Mouse (Mus musculus) ES-Bruce4 (cell line): ENCODE results near the gene Trpm8. TPM values are rescaled to one million over a fixed set of nuclear protein-coding genes. Genes with fewer than 3 reads are reported as not detected.

Experiments
- H3K27ac ChIP-seq: 2 replicates; pipeline ENCODE4 v1.5.1; 2012; ENCODE audit warnings: low read length, inconsistent platforms; ENCODE audit not compliant: insufficient read depth
- H3K27me3 ChIP-seq: 2 replicates; pipeline ENCODE4 v1.6.1; 2012; ENCODE audit warnings: mild to moderate bottlenecking, low read length, inconsistent platforms; ENCODE audit not compliant: control insufficient read depth, poor library complexity, insufficient read depth, severe bottlenecking
- H3K36me3 ChIP-seq: 2 replicates; pipeline ENCODE4 v1.6.1; 2012; ENCODE audit warnings: inconsistent platforms, mild to moderate bottlenecking, low read length, moderate library complexity; ENCODE audit not compliant: control insufficient read depth, poor library complexity, insufficient read depth, severe bottlenecking
- H3K4me1 ChIP-seq: one replicate; pipeline ENCODE4 v1.8.1; 2011; ENCODE audit warnings: low read length; ENCODE audit not compliant: control insufficient read depth, insufficient read depth
- H3K4me3 ChIP-seq: 2 replicates; pipeline ENCODE4 v1.5.1; 2011; ENCODE audit warnings: low read depth, mild to moderate bottlenecking, low read length
- H3K9ac ChIP-seq: 2 replicates; pipeline ENCODE4 v1.6.1; 2012; ENCODE audit warnings: low read depth, mild to moderate bottlenecking, inconsistent platforms; ENCODE audit not compliant: poor library complexity, severe bottlenecking
- H3K9me3 ChIP-seq: replicated peaks from 2 replicates; pipeline ENCODE4 v1.6.1; 2012; ENCODE audit warnings: mild to moderate bottlenecking, low read length, inconsistent platforms; ENCODE audit not compliant: control insufficient read depth, poor library complexity, insufficient read depth, severe bottlenecking
- CTCF ChIP-seq: IDR thresholded peaks from one replicate; pipeline ENCODE4 v1.8.1; 2011; ENCODE audit warnings: low read depth, low read length
- EP300 ChIP-seq: IDR thresholded peaks from 2 replicates; pipeline ENCODE4 v1.6.1; 2011; ENCODE audit warnings: low read depth, low read length; ENCODE audit not compliant: insufficient read depth
- POLR2A ChIP-seq: IDR thresholded peaks from one replicate; pipeline ENCODE4 v1.8.1; 2011; ENCODE audit warnings: low read length; ENCODE audit not compliant: insufficient read depth
- polyA plus RNA-seq: library from polyadenylated mRNA; stranded (reverse); fragments of >200 nt; gene quantifications from 2 replicates; pipeline ENCODE4 v1.2.4, GENCODE M21; 2011; ENCODE audit warnings: low read depth; ENCODE audit not compliant: missing spikeins, insufficient read depth, insufficient read length

Gene Trpm8
- polyA plus RNA-seq, 1 experiment: not detected

DNA sequence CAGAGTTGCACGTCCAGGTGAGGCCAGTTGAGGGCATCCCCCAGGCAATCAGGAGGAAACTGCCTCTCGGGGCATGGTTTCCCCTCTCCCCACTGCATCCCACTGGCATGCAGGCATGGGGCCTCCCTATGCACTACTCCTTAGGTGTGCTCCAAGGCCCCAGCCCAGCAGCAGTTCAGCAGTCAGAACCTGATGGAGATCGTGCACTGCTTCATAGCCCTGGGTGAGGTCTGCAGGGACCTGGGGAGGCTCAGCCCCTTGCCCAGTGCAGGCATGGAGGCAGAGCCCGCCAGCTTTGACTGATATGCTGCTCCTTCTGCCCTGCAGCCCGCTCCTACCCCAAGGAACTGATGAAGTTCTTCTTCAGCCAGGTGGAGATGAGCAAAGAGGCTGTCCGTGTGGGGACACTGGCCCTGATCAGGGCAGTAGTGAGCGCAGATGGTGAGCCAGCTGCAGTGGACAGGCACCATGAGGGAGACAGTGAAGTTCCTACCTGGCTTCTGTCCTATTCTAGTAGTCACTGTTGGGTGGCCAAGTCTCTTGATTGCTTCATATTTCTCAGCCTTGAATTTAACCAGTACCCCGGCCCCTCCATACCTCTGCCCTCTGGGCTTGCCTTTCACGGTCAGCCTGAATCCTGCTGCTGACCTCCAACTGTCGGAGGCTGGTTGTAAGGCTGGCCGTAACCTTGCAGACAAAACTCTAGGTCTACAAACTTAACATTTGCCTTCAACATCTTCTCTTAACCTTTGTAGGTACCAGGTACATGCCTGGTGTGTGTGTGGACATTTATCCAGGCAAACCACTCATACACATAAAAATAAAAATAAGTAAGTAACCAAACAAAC lies 42.2 kb upstream of the Trpm8 start:
- TF ChIP-seq EP300 (no peak), POLR2A (no peak), CTCF (no peak)
- no peaks in the 10 kb centered on the region for H3K4me1 ChIP-seq
- H3K27me3 ChIP-seq: no peaks in the 10 kb centered on the region
- no peak overlapping the region for H3K4me3 ChIP-seq
- H3K27ac ChIP-seq: no peak overlapping the region
- H3K36me3 ChIP-seq: no peaks in the 10 kb centered on the region
- no peaks in the 10 kb centered on the region for H3K9me3 ChIP-seq
- H3K9ac ChIP-seq: no peak overlapping the region

DNA sequence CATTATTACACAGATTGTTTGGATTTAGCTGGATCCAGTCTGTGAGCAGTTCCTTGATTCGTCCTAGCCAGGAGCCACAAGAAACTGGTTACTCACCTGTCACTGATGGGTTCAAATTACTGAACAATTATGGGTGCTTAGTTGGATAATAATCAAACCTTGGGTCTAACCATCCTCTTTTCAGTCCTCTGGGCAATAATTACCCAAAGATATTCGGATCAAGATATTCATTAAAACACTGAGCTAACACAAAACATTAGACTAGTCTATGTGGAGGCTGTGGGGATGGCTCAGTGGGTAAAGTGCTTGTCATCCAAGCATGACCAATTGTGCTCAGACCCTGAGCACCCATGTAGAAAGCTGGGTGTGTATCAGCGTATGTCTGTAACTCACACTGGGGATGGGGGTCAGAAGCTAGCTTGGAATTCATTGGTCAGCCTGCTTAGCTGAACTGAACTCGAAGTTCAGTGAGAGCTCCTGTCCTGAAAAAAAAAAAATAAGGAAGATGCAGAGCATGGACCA lies 41.5 kb upstream of the Trpm8 start:
- Histone ChIP-seq H3K9me3 (no peaks in the 10 kb centered on the region), H3K4me3 (no peak overlapping the region)

DNA sequence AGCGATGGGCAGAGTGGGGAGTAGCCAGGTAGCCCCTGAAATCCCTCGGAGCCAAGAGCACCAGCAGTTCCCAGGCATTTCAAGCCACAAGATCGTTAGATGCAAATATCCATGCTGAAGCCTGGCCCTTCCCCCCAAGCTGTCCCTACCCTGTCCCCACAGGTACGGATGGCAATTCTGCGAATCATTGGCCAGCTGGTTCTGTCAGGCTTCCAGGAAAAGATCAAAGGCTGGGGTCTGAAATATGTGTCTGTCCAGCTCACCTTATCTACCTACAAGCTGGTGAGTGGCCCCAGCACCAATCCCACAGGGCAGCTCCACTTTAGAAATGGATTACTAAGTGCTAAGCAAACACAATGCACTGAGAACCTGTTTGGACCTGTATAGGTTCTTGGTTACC lies 40.1 kb upstream of the Trpm8 start:
- Histone ChIP-seq H3K4me3 (no peak overlapping the region), H3K9ac (no peak overlapping the region), H3K27me3 (no peaks in the 10 kb centered on the region), H3K4me1 (no peaks in the 10 kb centered on the region), H3K36me3 (no peaks in the 10 kb centered on the region), H3K9me3 (no peaks in the 10 kb centered on the region), H3K27ac (no peak overlapping the region)
- TF ChIP-seq POLR2A (no peak), EP300 (no peak), CTCF (no peak)

More for the DNA sequence above, 41.5 kb upstream of the Trpm8 start:
- no peaks in the 10 kb centered on the region for H3K27me3 ChIP-seq
- H3K36me3 ChIP-seq: no peaks in the 10 kb centered on the region
- no peak for TF ChIP-seq CTCF
- no peak for TF ChIP-seq EP300
- TF ChIP-seq POLR2A: no peak
- H3K4me1 ChIP-seq: no peaks in the 10 kb centered on the region
- no peak overlapping the region for H3K9ac ChIP-seq
- no peak overlapping the region for H3K27ac ChIP-seq

DNA sequence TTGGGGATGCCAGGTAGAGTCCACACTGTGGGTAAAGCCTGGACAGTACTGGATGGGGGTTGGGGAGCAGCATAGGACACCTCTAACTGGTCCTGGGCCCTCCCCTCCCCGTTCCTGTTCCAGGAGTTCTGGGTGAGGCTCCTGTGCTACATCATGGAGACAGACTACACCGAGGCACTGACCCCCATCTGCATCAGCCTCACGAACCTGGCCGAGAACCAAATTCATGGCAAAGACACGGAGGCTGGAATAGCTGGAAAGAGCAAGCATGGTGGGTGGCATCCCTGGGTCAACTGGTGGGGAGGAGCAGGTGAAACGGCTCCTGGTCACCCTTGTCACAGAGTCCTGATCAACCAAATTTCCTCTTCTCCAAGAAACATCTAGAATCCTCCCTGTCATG lies 38.7 kb upstream of the Trpm8 start:
- H3K9me3 ChIP-seq: no peaks in the 10 kb centered on the region
- no peaks in the 10 kb centered on the region for H3K27me3 ChIP-seq
- no peaks in the 10 kb centered on the region for H3K36me3 ChIP-seq
- no peak overlapping the region for H3K27ac ChIP-seq
- H3K4me1 ChIP-seq: no peaks in the 10 kb centered on the region
- H3K4me3 ChIP-seq: no peak overlapping the region
- no peak overlapping the region for H3K9ac ChIP-seq
- TF ChIP-seq EP300 (no peak), CTCF (no peak), POLR2A (no peak)

DNA sequence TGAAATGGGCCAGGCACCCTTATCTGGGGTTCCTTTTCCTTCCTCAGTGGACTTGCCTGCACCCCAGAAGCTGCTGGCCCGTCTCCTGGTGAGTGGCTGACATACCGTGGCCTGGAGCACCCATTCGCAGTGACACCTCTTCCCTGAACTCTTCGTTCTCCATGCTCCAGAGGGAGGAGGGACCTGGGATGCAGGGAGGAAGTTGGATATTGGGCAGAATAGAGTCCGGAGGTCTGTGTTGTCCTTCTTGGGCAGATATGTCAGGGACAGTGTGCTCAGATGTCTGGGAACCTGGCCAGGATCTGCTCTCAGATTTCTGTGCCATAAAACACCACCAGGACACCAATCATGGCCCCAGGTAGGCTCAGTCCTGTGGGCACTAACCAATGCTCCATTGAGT lies 37.4 kb upstream of the Trpm8 start:
- no peak for TF ChIP-seq EP300
- TF ChIP-seq CTCF: no peak
- TF ChIP-seq POLR2A: no peak
- Histone ChIP-seq H3K27ac (no peak overlapping the region), H3K36me3 (no peaks in the 10 kb centered on the region), H3K9ac (no peak overlapping the region), H3K4me1 (no peaks in the 10 kb centered on the region), H3K27me3 (no peaks in the 10 kb centered on the region), H3K9me3 (no peaks in the 10 kb centered on the region), H3K4me3 (no peak overlapping the region)

DNA sequence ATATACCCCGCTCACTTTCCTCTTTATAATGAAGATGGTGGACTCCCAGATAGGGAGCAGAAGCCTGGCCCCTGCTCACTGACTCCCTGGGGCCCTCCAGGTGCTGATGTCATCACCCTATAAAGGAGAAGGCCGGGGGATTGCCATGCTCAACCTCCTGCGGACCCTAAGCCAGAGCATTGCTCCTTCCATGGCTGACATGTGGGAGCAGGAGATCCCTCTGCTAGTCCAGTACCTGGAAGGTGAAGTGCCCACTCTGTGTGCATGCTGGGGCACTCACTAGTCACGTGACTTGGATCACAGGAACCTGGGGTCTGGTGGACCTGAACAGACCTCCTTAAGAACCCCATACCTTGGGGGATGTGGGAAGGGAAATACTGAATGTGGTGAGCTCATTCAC lies 36.9 kb upstream of the Trpm8 start:
- no peaks in the 10 kb centered on the region for H3K9me3 ChIP-seq

More for the DNA sequence above, 36.9 kb upstream of the Trpm8 start:
- Histone ChIP-seq H3K36me3 (no peaks in the 10 kb centered on the region), H3K9ac (no peak overlapping the region), H3K4me1 (no peaks in the 10 kb centered on the region), H3K27me3 (no peaks in the 10 kb centered on the region), H3K27ac (no peak overlapping the region), H3K4me3 (no peak overlapping the region)
- TF ChIP-seq CTCF (no peak), EP300 (no peak), POLR2A (no peak)
